Mouse (Mus musculus) MEL (cell line): ENCODE measurements around the gene Ranbp1.

Source experiments
- BHLHE40 ChIP-seq: IDR thresholded peaks from 2 replicates; pipeline ENCODE4 v1.6.1; 2012; ENCODE audit warnings: low read depth, mild to moderate bottlenecking, inconsistent platforms, low read length, improper control_type of control experiment, borderline replicate concordance
- CTCF ChIP-seq, 3 experiments: IDR thresholded peaks in 2 of 3; conservative IDR thresholded peaks in 1 of 3; 2 replicates each; pipeline ENCODE4 v1.5.1; 2011 to 2012; ENCODE audit warnings: low read length in 3 of 3, low read depth in 2 of 3, mild to moderate bottlenecking in 2 of 3, improper control_type of control experiment in 1 of 3, inconsistent platforms in 1 of 3, mixed read lengths in 1 of 3, moderate library complexity in 1 of 3; ENCODE audit not compliant: control insufficient read depth in 1 of 3, insufficient read depth in 1 of 3, poor library complexity in 1 of 3, severe bottlenecking in 1 of 3
- EP300 ChIP-seq, 2 experiments: IDR thresholded peaks; 2 replicates each; pipeline ENCODE4 v1.6.1; 2011; ENCODE audit warnings: improper control_type of control experiment in 2 of 2, low read length in 2 of 2, low read depth in 1 of 2, mild to moderate bottlenecking in 1 of 2
- MYB ChIP-seq: IDR thresholded peaks from 2 replicates; pipeline ENCODE4 v1.6.1; 2011; ENCODE audit warnings: mild to moderate bottlenecking, low read depth, low read length, improper control_type of control experiment

- TF ChIP-seq CTCF (IDR thresholded peaks at IDR 0.05 in 2 of 3, conservative IDR thresholded peaks at IDR 0.05 in 1 of 3; ENCODE audit: control insufficient read depth in 1 of 3, insufficient read depth in 1 of 3, low read depth in 2 of 3, low read length in 3 of 3, poor library complexity in 1 of 3, severe bottlenecking in 1 of 3) (no peak), EP300 (IDR thresholded peaks at IDR 0.05; ENCODE audit: low read depth in 1 of 2, low read length in 2 of 2) (0 out of 4 replicates have a peak, but pooled peaks of 1 of the 2 experiments have one; percentile 6), MYB (0 out of 2 replicates have a peak, but pooled peaks have one; percentile 6), BHLHE40 (no peak)
Measured at GRCm38 (mm10) chr16:18236676-18237501, 11.6 kb downstream of the Ranbp1 start.
